Mouse (Mus musculus): ENCODE data around the gene Rnf181. TPM values are rescaled to one million over a fixed set of nuclear protein-coding genes. Genes with fewer than 3 reads are reported as not detected.

Rnf181 gene
- polyA plus RNA-seq, 1 experiment from 2014 or later, result 86.5 TPM

DNA sequence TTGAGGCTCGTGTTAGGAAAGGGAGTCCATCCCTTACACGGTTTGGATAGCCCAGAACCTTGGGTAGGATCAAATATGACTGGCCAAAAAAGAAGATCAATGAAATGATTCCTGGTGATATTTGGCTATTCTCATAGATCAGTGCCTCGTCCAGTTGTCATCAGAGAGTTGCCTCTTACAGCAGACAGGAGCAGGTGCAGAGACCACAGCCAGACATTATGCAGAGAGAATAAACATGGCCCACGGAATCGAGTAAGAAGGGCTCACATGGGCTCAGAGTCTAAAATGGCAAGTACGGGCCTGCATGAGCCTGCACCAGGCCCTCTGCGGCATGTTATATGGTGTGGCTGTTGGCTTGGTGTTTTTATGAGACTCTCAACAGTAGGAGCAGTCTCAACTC lies 38.6 kb upstream of the Rnf181 start:
- 70% methylated on average over 7 of the region's 7 CpGs for WGBS (ENCODE audit: insufficient replicate concordance)
- Histone ChIP-seq H3K4me1 (ENCODE audit: control insufficient read depth, low read depth, low read length) (peaks cover 4% of the 10 kb centered on the region; the same call in 1 of the 2 replicates), H3K27ac (ENCODE audit: low read length) (no peak overlapping the region), H3K9me3 (replicated peaks; ENCODE audit: control insufficient read depth, low read length) (no peaks in the 10 kb centered on the region), H3K9ac (ENCODE audit: low read depth, low read length) (no peak overlapping the region), H3K4me2 (ENCODE audit: low read depth, low read length) (no peak overlapping the region), H3K36me3 (ENCODE audit: control insufficient read depth, insufficient read depth) (no peaks in the 10 kb centered on the region), H3K4me3 (ENCODE audit: low read depth, low read length) (no peak overlapping the region), H3K27me3 (ENCODE audit: control insufficient read depth, insufficient read depth, low read depth, low read length) (no peaks in the 10 kb centered on the region)
- ATAC-seq (ENCODE audit: low read depth), result no peak

DNA sequence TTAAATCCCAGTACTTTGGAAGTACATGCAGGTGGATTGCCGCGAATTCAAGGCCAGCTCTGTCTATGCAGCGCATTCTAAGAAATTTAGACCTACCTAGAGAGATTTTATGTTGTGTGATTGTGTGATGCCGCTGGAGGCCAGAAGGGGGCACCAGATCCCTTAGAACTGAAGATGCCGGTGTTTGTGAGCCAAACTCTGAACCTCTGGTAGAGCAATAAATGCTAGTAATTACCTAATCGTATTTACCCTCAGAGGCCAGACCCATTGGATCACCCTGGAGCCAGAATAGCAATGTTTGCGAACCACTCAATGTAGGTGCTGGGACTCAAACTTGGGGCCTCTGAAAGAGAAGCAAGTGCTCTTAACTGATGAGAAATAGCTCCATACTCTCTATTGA lies 35.1 kb upstream of the Rnf181 start:
- H3K4me3 ChIP-seq (ENCODE audit: low read depth, low read length), result no peak overlapping the region
- no peak overlapping the region for H3K27ac ChIP-seq (ENCODE audit: low read length)
- no peak overlapping the region for H3K9ac ChIP-seq (ENCODE audit: low read depth, low read length)
- no peak overlapping the region for H3K4me2 ChIP-seq (ENCODE audit: low read depth, low read length)
- peak; percentile 30; the same call in 1 of the 2 replicates for ATAC-seq (ENCODE audit: low read depth)
- H3K36me3 ChIP-seq (ENCODE audit: control insufficient read depth, insufficient read depth), result no peaks in the 10 kb centered on the region
- H3K4me1 ChIP-seq (ENCODE audit: control insufficient read depth, low read depth, low read length), result peaks cover 4% of the 10 kb centered on the region
- 17% methylated on average over 7 of the region's 7 CpGs for WGBS (ENCODE audit: insufficient replicate concordance)
- H3K9me3 ChIP-seq (replicated peaks; ENCODE audit: control insufficient read depth, low read length), result no peaks in the 10 kb centered on the region
- H3K27me3 ChIP-seq (ENCODE audit: control insufficient read depth, insufficient read depth, low read depth, low read length), result no peaks in the 10 kb centered on the region

GRCm38 (mm10) chr6:72399967-72400366 lies 33.2 kb upstream of the Rnf181 start:
- Histone ChIP-seq H3K9me3 (replicated peaks; ENCODE audit: control insufficient read depth, low read length) (no peaks in the 10 kb centered on the region), H3K9ac (ENCODE audit: low read depth, low read length) (no peak overlapping the region)

GRCm38 (mm10) chr6:72396837-72397251 lies 30.1 kb upstream of the Rnf181 start:
- WGBS (ENCODE audit: insufficient replicate concordance), result 65% methylated on average over 10 of the region's 10 CpGs
- peaks cover 11% of the 10 kb centered on the region for H3K4me1 ChIP-seq (ENCODE audit: control insufficient read depth, low read depth, low read length)

More at GRCm38 (mm10) chr6:72399967-72400366, 33.2 kb upstream of the Rnf181 start:
- Histone ChIP-seq H3K27me3 (ENCODE audit: control insufficient read depth, insufficient read depth, low read depth, low read length) (no peaks in the 10 kb centered on the region), H3K4me2 (ENCODE audit: low read depth, low read length) (no peak overlapping the region), H3K27ac (ENCODE audit: low read length) (no peak overlapping the region), H3K4me3 (ENCODE audit: low read depth, low read length) (no peak overlapping the region), H3K4me1 (ENCODE audit: control insufficient read depth, low read depth, low read length) (peaks cover 4% of the 10 kb centered on the region), H3K36me3 (ENCODE audit: control insufficient read depth, insufficient read depth) (no peaks in the 10 kb centered on the region)
- 64% methylated on average over 2 of the region's 2 CpGs for WGBS (ENCODE audit: insufficient replicate concordance)
- no peak for ATAC-seq (ENCODE audit: low read depth)

DNA sequence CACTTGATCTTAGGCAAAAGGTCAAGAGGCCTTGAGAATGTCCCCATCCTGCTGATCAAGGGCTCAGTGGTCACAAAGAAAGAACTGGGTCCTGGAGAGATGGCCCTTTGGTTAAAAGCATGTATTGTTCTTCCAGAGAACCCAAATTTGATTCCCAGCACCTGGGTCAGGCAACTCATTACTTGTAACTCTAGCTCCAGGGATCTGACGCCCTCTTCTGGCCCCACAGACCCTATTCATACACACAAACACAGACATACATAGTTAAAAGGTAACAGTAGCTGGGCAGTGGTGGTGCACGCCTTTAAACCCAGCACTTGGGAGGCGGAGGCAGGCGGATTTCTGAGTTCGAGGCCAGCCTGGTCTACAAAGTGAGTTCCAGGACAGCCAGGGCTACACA lies 25.6 kb upstream of the Rnf181 start:
- no peaks in the 10 kb centered on the region for H3K9me3 ChIP-seq (replicated peaks; ENCODE audit: control insufficient read depth, low read length)
- no peak overlapping the region for H3K27ac ChIP-seq (ENCODE audit: low read length)
- peaks cover 8% of the 10 kb centered on the region for H3K36me3 ChIP-seq (ENCODE audit: control insufficient read depth, insufficient read depth)
- no peaks in the 10 kb centered on the region for H3K27me3 ChIP-seq (ENCODE audit: control insufficient read depth, insufficient read depth, low read depth, low read length)
- ATAC-seq (ENCODE audit: low read depth), result no peak
- WGBS (ENCODE audit: insufficient replicate concordance), result 85% methylated on average over 5 of the region's 5 CpGs
- H3K9ac ChIP-seq (ENCODE audit: low read depth, low read length), result no peak overlapping the region
- H3K4me1 ChIP-seq (ENCODE audit: control insufficient read depth, low read depth, low read length), result peaks cover 33% of the 10 kb centered on the region
- H3K4me3 ChIP-seq (ENCODE audit: low read depth, low read length), result no peak overlapping the region
- H3K4me2 ChIP-seq (ENCODE audit: low read depth, low read length), result peak overlapping the region; percentile 86

More at GRCm38 (mm10) chr6:72396837-72397251, 30.1 kb upstream of the Rnf181 start:
- H3K4me3 ChIP-seq (ENCODE audit: low read depth, low read length), result no peak overlapping the region
- no peak overlapping the region for H3K4me2 ChIP-seq (ENCODE audit: low read depth, low read length)
- H3K27me3 ChIP-seq (ENCODE audit: control insufficient read depth, insufficient read depth, low read depth, low read length), result no peaks in the 10 kb centered on the region
- H3K9me3 ChIP-seq (replicated peaks; ENCODE audit: control insufficient read depth, low read length), result no peaks in the 10 kb centered on the region
- H3K36me3 ChIP-seq (ENCODE audit: control insufficient read depth, insufficient read depth), result no peaks in the 10 kb centered on the region; the same call in 1 of the 2 replicates
- H3K27ac ChIP-seq (ENCODE audit: low read length), result peak overlapping the region; percentile 8
- no peak overlapping the region for H3K9ac ChIP-seq (ENCODE audit: low read depth, low read length)
- peak; percentile 38; the same call in 1 of the 2 replicates for ATAC-seq (ENCODE audit: low read depth)

DNA sequence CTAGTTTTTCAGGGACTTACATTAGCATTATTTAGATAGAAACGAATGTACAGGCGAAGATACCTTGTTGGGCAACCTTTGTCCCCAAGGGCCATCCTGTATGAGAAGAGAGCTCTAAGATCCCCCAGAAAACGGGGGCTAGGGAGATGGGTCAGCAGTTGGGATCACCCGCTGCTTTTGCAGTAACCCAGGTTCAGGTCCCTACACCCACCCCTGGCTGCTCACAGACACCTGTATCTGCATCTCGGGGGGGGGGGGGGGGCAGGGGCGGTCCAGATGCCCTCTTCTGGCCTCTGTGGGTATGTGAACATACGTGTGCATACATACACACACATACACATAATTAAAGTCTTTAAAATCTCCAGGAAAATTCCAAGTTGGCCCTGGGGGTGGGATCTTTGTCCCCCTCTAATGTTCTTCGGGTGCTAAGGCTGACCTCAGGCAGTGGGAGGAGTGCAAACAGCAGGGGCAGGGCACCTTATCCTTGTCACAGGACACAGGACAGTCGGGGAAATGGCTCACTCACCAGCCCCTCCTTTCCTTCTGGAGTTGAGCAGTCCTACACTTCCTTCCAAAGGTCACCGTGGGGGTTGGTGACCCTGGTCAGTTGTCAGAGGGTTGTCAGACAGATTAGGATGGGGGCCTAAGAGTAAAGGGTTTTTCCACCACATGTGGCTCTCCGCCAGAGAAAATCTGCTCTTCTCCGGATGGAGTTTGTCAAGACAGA lies 24.2 kb upstream of the Rnf181 start:
- peak overlapping the region; percentile 85 for H3K4me3 ChIP-seq (ENCODE audit: low read depth, low read length)
- ATAC-seq (ENCODE audit: low read depth), result peak; percentile 61
- 4% methylated on average over 11 of the region's 12 CpGs for WGBS (ENCODE audit: insufficient replicate concordance)
- H3K4me1 ChIP-seq (ENCODE audit: control insufficient read depth, low read depth, low read length), result peaks cover 35% of the 10 kb centered on the region
- peak overlapping the region; percentile 100 for H3K27ac ChIP-seq (ENCODE audit: low read length)
- no peaks in the 10 kb centered on the region for H3K9me3 ChIP-seq (replicated peaks; ENCODE audit: control insufficient read depth, low read length)
- peak overlapping the region; percentile 86 for H3K4me2 ChIP-seq (ENCODE audit: low read depth, low read length)
- peaks cover 13% of the 10 kb centered on the region for H3K36me3 ChIP-seq (ENCODE audit: control insufficient read depth, insufficient read depth)
- H3K27me3 ChIP-seq (ENCODE audit: control insufficient read depth, insufficient read depth, low read depth, low read length), result no peaks in the 10 kb centered on the region
- H3K9ac ChIP-seq (ENCODE audit: low read depth, low read length), result peak overlapping the region; percentile 95

- Histone ChIP-seq H3K4me1 (ENCODE audit: control insufficient read depth, low read depth, low read length) (peaks cover 42% of the 10 kb centered on the region), H3K4me3 (ENCODE audit: low read depth, low read length) (peak within 1 kb of the TSS; percentile 85), H3K9me3 (replicated peaks; ENCODE audit: control insufficient read depth, low read length) (no peaks in the 10 kb centered on the region), H3K27me3 (ENCODE audit: control insufficient read depth, insufficient read depth, low read depth, low read length) (no peaks in the 10 kb centered on the region), H3K9ac (ENCODE audit: low read depth, low read length) (peak within 1 kb of the TSS; percentile 95), H3K4me2 (ENCODE audit: low read depth, low read length) (peak within 1 kb of the TSS; percentile 86), H3K27ac (ENCODE audit: low read length) (peak within 1 kb of the TSS; percentile 100), H3K36me3 (ENCODE audit: control insufficient read depth, insufficient read depth) (peaks cover 17% of the 10 kb centered on the region)
- ATAC-seq (ENCODE audit: low read depth), result peak; percentile 58
- 0% methylated on average over 33 of the region's 33 CpGs for WGBS (ENCODE audit: insufficient replicate concordance)
Observed at GRCm38 (mm10) chr6:72389941-72390771, 23.4 kb upstream of the Rnf181 start, which contains the start of gene Vamp8. Vamp8 (minus strand) TSS chr6:72390703.

- Histone ChIP-seq H3K9ac (ENCODE audit: low read depth, low read length) (peak overlapping the region; percentile 95), H3K4me1 (ENCODE audit: control insufficient read depth, low read depth, low read length) (peaks cover 48% of the 10 kb centered on the region), H3K27me3 (ENCODE audit: control insufficient read depth, insufficient read depth, low read depth, low read length) (no peaks in the 10 kb centered on the region), H3K9me3 (replicated peaks; ENCODE audit: control insufficient read depth, low read length) (no peaks in the 10 kb centered on the region), H3K4me2 (ENCODE audit: low read depth, low read length) (peak overlapping the region; percentile 86), H3K4me3 (ENCODE audit: low read depth, low read length) (peak overlapping the region; percentile 85), H3K27ac (ENCODE audit: low read length) (peak overlapping the region; percentile 100), H3K36me3 (ENCODE audit: control insufficient read depth, insufficient read depth) (peaks cover 23% of the 10 kb centered on the region)
- peak; percentile 89 for ATAC-seq (ENCODE audit: low read depth)
- WGBS (ENCODE audit: insufficient replicate concordance), result 2% methylated on average over 13 of the region's 13 CpGs
Observed at GRCm38 (mm10) chr6:72389471-72389940, 22.8 kb upstream of the Rnf181 start.
